ENCODE assay signal across 8 mouse cellular contexts in the genomic region with DNA sequence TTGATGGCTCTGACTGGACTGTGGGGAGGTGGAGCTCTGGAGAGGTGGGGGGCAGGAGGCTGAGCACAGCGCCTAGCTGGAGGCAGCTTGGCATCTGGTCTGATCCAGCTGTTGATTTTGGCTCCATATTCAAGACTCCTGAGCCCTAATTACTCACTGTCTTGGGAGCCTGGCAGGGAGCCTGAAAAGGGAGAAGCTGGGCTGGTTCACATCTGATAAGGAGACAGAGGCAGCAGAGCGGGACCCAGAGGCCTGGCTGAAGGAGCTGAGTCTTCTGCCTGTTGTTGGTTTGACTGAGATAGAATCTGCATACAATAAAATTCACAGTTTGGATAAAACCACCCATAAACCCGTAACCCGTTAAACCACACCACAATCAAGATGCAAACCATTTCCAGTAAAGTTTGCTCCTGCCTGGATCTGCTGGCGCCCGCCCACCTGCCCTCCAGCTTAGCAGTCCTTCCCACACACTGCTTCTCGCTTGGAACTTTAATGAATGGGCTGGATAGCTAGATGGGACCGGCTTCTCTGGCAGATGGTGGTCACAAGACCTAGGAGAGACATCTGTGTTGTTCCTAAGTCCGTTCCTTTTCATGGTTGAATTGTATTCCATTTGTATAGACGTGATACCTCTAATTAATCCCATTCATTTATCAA. TPM values are rescaled to one million over a fixed set of nuclear protein-coding genes. Genes with fewer than 3 reads are reported as not detected.
A peak's percentile ranks its signal among the peaks of the same experiment; 100 is the strongest.
DNase-seq lines count a peak whose midpoint lies in the region; ATAC-seq lines count a peak whose summit lies in the region.

No protein-coding gene starts in this region.

- no peak overlapping the region for H3K27ac ChIP-seq in midbrain, embryonic 14.5 days (replicated peaks; ENCODE audit: low read depth, low read length)
- no peak overlapping the region for H3K27ac ChIP-seq in midbrain, embryonic 13.5 days
- no peak overlapping the region for H3K27ac ChIP-seq in embryonic facial prominence, embryonic 13.5 days

- H3K27me3 ChIP-seq in midbrain, embryonic 14.5 days (ENCODE audit: control insufficient read depth, insufficient read depth, low read length), result no peaks in the 10 kb centered on the region
- no peaks in the 10 kb centered on the region for H3K27me3 ChIP-seq in midbrain, embryonic 13.5 days
- H3K27me3 ChIP-seq in embryonic facial prominence, embryonic 13.5 days, result peaks cover 9% of the 10 kb centered on the region; the same call in 1 of the 2 replicates

- H3K9me3 ChIP-seq in midbrain, embryonic 14.5 days (ENCODE audit: control insufficient read depth, low read length), result no peaks in the 10 kb centered on the region
- H3K9me3 ChIP-seq in midbrain, embryonic 13.5 days, result no peaks in the 10 kb centered on the region
- no peaks in the 10 kb centered on the region for H3K9me3 ChIP-seq in embryonic facial prominence, embryonic 13.5 days

- H3K9ac ChIP-seq in midbrain, embryonic 14.5 days (replicated peaks; ENCODE audit: low read length), result no peak overlapping the region
- H3K9ac ChIP-seq in midbrain, embryonic 13.5 days (replicated peaks), result no peak overlapping the region
- H3K9ac ChIP-seq in embryonic facial prominence, embryonic 13.5 days, result no peak overlapping the region

- no peaks in the 10 kb centered on the region for H3K4me1 ChIP-seq in midbrain, embryonic 14.5 days (ENCODE audit: control insufficient read depth, insufficient read depth, low read length)
- peaks cover 15% of the 10 kb centered on the region for H3K4me1 ChIP-seq in midbrain, embryonic 13.5 days (replicated peaks)
- peaks cover 30% of the 10 kb centered on the region for H3K4me1 ChIP-seq in embryonic facial prominence, embryonic 13.5 days

- peak; percentile 8 for DNase-seq in midbrain, embryonic 14.5 days
- peak; percentile 66 for DNase-seq in heart, postnatal 4 days
- peak; percentile 92 for DNase-seq in lung, postnatal 10 days
- peak; percentile 75 to 81 for DNase-seq in urinary bladder, postnatal 4 days (ENCODE audit: low spot score in 2 of 2)
- no peak for DNase-seq in embryo, embryonic 11 days
- no peak for DNase-seq in layer of hippocampus, postnatal 10 days (ENCODE audit: low spot score in 2 of 2)

- H3K36me3 ChIP-seq in midbrain, embryonic 14.5 days (ENCODE audit: control insufficient read depth, insufficient read depth, low read length), result no peaks in the 10 kb centered on the region
- no peaks in the 10 kb centered on the region for H3K36me3 ChIP-seq in midbrain, embryonic 13.5 days
- H3K36me3 ChIP-seq in embryonic facial prominence, embryonic 13.5 days, result no peaks in the 10 kb centered on the region

- H3K4me3 ChIP-seq in midbrain, embryonic 14.5 days (replicated peaks; ENCODE audit: low read depth, low read length), result no peak overlapping the region
- H3K4me3 ChIP-seq in midbrain, embryonic 13.5 days (replicated peaks), result no peak overlapping the region
- no peak overlapping the region for H3K4me3 ChIP-seq in embryonic facial prominence, embryonic 13.5 days

- 73% methylated on average over 10 of the region's 10 CpGs for WGBS in midbrain, embryonic 14.5 days
- 76% methylated on average over 10 of the region's 10 CpGs for WGBS in midbrain, embryonic 13.5 days
- 56% methylated on average over 10 of the region's 10 CpGs for WGBS in embryonic facial prominence, embryonic 13.5 days

- H3K4me2 ChIP-seq in midbrain, embryonic 14.5 days (ENCODE audit: low read length), result no peak overlapping the region
- no peak overlapping the region for H3K4me2 ChIP-seq in midbrain, embryonic 13.5 days (replicated peaks)
- no peak overlapping the region for H3K4me2 ChIP-seq in embryonic facial prominence, embryonic 13.5 days

- no peak for ATAC-seq in midbrain, embryonic 14.5 days (ENCODE audit: low FRiP score, low TSS enrichment)
- ATAC-seq in midbrain, embryonic 13.5 days, result no peak
- 0 out of 2 replicates have a peak, but pooled peaks have one; percentile 39 for ATAC-seq in embryonic facial prominence, embryonic 13.5 days (ENCODE audit: insufficient number of reproducible peaks, insufficient read depth, low FRiP score, low TSS enrichment, low read depth)

RNA-seq across cellular contexts. Expression of a gene that starts 46.2 kb away (rescaled TPM):
- polyA plus RNA-seq in midbrain, embryonic 14.5 days (2014; fragmentation: Nextera tagmentation; extraction: Ambion mirVana), result 1.6 and 3.6 TPM in 2 replicates
- polyA plus RNA-seq in midbrain, embryonic 13.5 days (2015; fragmentation: Nextera tagmentation; extraction: Ambion mirVana), result 0.75 and 0.82 TPM in 2 replicates
- polyA plus RNA-seq in embryonic facial prominence, embryonic 13.5 days (2015; fragmentation: Nextera tagmentation; extraction: Ambion mirVana), result 0.67 and 0.89 TPM in 2 replicates
- 10 to 100 TPM; 81.4 to 87.9 TPM for total RNA-seq in heart, postnatal 4 days (2021)
- total RNA-seq in layer of hippocampus, postnatal 10 days (2021), result 10 to 100 TPM; 87.9 to 88.7 TPM

Comparison
In these comparisons a context has a peak if more than half of its experiments do, and no peak if none do; other contexts are left out.
1. DNase-seq: peak in midbrain, embryonic 14.5 days (single experiment), heart, postnatal 4 days (single experiment), lung, postnatal 10 days (single experiment) and urinary bladder, postnatal 4 days (2 of 2); none in embryo, embryonic 11 days (single experiment) and layer of hippocampus, postnatal 10 days (0 of 2).